Mouse (Mus musculus) bone marrow macrophage, adult 2 months (primary cell): ENCODE results near the gene Krt33b.

Source experiments
- CTCF ChIP-seq: IDR thresholded peaks from 2 replicates; pipeline ENCODE4 v1.5.1; 2012; ENCODE audit warnings: low read depth, mild to moderate bottlenecking, low read length, moderate library complexity
- POLR2A ChIP-seq: IDR thresholded peaks from 2 replicates; pipeline ENCODE4 v1.6.1; 2012; ENCODE audit warnings: mild to moderate bottlenecking, low read depth, low read length, borderline replicate concordance

DNA sequence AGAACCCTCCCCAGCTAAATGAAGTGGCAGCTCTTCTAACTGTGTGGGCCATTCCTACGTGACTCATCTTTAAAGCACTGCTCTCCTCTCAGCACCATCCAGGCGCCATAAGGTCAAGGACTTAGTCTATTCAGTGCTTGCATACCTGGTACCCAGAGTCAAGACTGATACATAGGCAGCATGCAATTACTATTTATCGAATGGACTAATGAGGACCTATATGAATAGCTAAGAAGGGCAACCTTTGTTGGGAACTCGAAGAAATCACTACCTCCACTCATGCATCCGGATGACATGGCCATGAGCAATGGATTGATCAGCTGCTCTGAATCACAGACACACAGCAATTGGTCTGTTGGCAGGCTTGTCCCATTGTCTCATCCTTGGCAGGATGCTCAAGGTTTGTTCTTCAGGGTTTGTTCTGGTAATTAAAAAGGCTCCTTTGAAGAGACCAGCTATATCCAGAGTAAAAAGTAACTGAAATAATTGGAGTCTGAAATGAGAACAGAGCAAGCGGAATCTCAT is 39.7 kb downstream of the Krt33b start:
- TF ChIP-seq POLR2A (no peak), CTCF (no peak)
